Mouse (Mus musculus) lung, postnatal 14 days (tissue): ENCODE measurements around the gene Pigg.
"Not testable (repeated sequence)": the region's sequence is repeated elsewhere in the genome, so short reads cannot be mapped to it uniquely, and the experiment has no call there.

Source experiments
- DNase-seq: peaks from one replicate; pipeline ENCODE4 v3.0.0; 2021

Gene Pigg

GRCm38 (mm10) chr5:108312224-108313064, at the start of gene Pigg:
Gene Pigg (plus strand): TSS chr5:108312609.
- peak; percentile 88 for DNase-seq

- DNase-seq, result no peak
These were observed 49.7 kb upstream of the Pigg start for GRCm38 (mm10) chr5:108262722-108263121.

GRCm38 (mm10) chr5:108263785-108264184, 48.6 kb upstream of the Pigg start:
- DNase-seq, result not testable (repeated sequence)

- no peak for DNase-seq
These were observed 45.4 kb upstream of the Pigg start for GRCm38 (mm10) chr5:108266990-108267389.

GRCm38 (mm10) chr5:108268127-108269062, 44.0 kb upstream of the Pigg start, which contains the start of gene Dr1:
Gene Dr1 (plus strand): TSS chr5:108268897.
- peak; percentile 87 for DNase-seq

GRCm38 (mm10) chr5:108269063-108269810, 43.2 kb upstream of the Pigg start:
- no peak for DNase-seq

- DNase-seq, result no peak
These were observed 42.6 kb upstream of the Pigg start for GRCm38 (mm10) chr5:108269811-108270151.

GRCm38 (mm10) chr5:108270415-108270814, 42.0 kb upstream of the Pigg start:
- DNase-seq, result no peak

GRCm38 (mm10) chr5:108271345-108271744, 41.1 kb upstream of the Pigg start:
- DNase-seq, result not testable (repeated sequence)

- no peak for DNase-seq
These were observed 25.5 kb upstream of the Pigg start for GRCm38 (mm10) chr5:108286957-108287356.

- DNase-seq, result no peak
These were observed 10.8 kb upstream of the Pigg start for GRCm38 (mm10) chr5:108301567-108301966.

GRCm38 (mm10) chr5:108313065-108313860, 854 bp downstream of the Pigg start:
- no peak for DNase-seq

- DNase-seq, result no peak
These were observed 18.6 kb downstream of the Pigg start for GRCm38 (mm10) chr5:108331051-108331450.

- no peak for DNase-seq
These were observed 25.0 kb downstream of the Pigg start for GRCm38 (mm10) chr5:108337385-108337784.

GRCm38 (mm10) chr5:108338049-108338448, 25.6 kb downstream of the Pigg start:
- DNase-seq, result no peak

- no peak for DNase-seq
These were observed 31.3 kb downstream of the Pigg start for GRCm38 (mm10) chr5:108343680-108344170.

GRCm38 (mm10) chr5:108345313-108346071, 33.1 kb downstream of the Pigg start:
- no peak for DNase-seq

GRCm38 (mm10) chr5:108347843-108348242, 35.4 kb downstream of the Pigg start:
- DNase-seq, result no peak

- DNase-seq, result no peak
These were observed 37.2 kb downstream of the Pigg start for GRCm38 (mm10) chr5:108349511-108350148.

GRCm38 (mm10) chr5:108354056-108354455, 41.6 kb downstream of the Pigg start:
- no peak for DNase-seq

GRCm38 (mm10) chr5:108357862-108358261, 45.5 kb downstream of the Pigg start:
- DNase-seq, result no peak
